Mouse (Mus musculus) thymus, postnatal 10 days (tissue): ENCODE results near the gene Nxnl2.
A peak's percentile ranks its signal among the peaks of the same experiment; 100 is the strongest.

Experiments used
- DNase-seq, 2 experiments: peaks; one replicate each; pipeline ENCODE4 v3.0.0; 2021; ENCODE audit warnings: low spot score in 2 of 2

Nxnl2 gene

GRCm38 (mm10) chr13:51170691-51171680 is at the start of gene Nxnl2:
Gene Nxnl2 (plus strand): TSS chr13:51171022.
- peak; percentile 58 to 73 for DNase-seq

- no peak for DNase-seq
Observed at GRCm38 (mm10) chr13:51121966-51122365, 48.9 kb upstream of the Nxnl2 start.

GRCm38 (mm10) chr13:51122771-51123170 is 48.1 kb upstream of the Nxnl2 start:
- no peak for DNase-seq

DNA sequence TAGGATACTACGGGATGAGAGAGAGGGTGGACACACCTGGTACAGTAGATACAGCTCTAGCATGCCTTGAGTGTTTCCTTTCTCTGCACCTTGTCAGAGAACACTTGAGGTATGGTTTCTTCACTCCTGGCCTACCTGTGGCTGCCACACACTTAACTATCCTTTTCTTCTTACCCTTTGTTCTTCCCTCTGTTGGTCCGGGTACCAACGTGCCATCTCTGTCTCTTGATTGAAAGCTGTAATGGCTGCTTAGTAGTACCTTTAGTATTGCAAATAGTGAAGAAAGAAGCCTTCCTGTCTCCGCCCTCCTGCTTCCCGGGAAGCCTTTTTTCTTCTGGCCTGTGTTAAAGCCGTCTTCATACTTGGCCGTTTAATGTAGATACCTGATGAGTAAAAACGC is 45.5 kb upstream of the Nxnl2 start:
- DNase-seq, result no peak

- no peak for DNase-seq
Observed at GRCm38 (mm10) chr13:51127906-51128305, 42.9 kb upstream of the Nxnl2 start.

DNA sequence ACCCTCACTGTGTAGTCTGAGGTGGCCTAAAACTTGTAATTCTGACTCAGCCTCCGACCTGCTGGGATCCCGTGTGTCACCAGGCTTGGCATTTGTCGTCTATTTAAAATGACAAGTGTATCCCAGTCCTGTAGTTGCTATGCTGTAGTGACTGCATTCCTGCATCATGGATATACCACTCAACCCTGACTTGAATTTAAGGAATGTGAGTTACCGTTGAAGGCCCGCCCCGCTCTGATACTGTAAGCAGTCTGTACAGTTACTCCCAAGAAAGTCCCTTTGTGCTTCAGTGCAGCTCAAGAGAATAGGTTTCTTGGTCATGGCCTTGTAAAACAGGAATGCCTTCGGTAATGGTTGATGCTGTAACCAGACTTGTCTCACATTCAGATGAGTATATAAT is 42.4 kb upstream of the Nxnl2 start:
- DNase-seq, result no peak

DNA sequence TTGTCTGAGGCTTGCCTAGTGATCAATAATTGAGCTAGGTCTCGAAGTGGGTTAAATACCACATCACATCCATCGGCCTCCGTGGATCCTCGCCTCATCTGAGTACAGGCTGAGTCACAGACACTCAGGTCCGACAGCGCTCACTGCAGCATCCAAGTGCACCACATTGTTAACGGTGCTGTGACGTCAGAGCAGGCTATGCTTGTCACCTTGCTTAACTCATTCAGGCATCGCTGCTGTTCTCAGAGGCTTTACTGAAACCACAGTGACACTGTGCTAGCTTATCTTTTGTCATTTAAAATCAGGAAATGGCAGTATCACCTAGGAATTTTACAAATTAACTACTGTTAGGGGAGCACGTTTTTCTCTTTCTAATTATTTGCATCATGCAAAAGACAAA is 39.6 kb upstream of the Nxnl2 start:
- no peak for DNase-seq

DNA sequence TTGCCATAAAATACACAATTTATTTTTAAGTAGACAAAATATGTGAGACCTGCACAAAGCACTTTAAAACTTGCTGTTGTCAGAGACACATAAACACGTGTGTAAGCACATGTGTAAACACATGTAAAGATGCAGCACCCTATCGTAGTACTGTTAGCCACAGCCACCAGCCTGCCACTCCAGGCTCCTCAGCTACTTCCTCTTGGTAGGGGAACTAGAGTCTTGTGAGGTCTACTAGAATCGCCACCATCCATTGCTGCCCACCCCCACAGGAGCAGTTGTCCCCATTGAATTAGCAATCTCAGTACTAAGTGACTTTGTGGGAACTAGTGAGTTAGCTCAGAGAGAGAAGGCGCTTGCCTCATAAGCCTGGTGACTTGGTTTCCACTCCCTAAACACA is 34.5 kb upstream of the Nxnl2 start:
- no peak for DNase-seq

DNA sequence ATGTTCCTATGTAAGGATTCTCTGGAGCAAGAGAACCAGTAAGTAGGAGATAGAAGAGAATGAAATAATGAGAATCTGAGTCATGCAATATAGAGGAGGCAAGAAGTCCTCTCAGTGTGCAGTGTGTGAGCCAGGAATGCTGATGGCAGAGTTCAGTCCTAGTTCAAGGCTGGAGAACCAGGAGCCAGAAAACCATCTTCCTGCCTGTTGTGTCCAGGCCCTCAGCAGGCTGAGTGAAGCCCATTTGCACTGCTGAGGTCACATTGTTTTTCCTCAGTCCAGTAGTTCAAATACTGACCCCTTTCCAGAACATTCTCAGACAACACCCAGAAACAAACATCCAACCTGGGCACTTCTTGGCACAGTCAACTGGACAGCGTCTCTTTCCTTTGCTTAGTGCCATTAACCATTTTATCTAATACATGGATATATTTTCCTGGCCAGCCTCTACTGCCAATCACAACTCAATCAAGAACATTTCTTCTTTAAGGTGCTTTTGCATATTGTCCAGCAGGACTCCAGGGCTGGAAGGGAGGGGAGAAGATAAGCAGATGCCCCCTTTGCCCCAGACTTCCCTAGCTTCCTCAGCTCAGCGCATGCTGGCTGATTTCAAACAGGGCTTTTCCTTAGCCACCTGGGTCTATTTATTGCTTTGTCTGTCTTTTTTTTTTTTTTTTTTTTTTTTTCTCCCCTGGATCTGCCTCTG is 33.7 kb upstream of the Nxnl2 start:
- no peak for DNase-seq

DNA sequence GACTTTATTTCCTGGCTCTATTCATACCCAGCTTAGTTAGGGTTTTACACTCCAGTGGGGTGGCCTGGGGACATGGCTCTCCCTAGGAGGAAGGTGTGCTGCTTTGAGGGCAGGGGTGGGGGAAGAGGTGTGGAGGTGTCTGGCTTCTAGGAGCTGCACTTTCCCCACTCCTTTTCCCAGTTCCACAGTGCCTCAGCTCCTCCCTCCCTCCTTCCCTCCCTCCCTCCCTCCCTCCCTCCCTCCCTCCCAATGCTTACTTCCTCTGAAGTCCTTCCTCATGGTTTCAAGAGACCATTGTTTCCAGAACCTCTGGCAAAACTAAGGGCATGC is 33.2 kb upstream of the Nxnl2 start:
- no peak for DNase-seq

GRCm38 (mm10) chr13:51147106-51147505 is 23.7 kb upstream of the Nxnl2 start:
- no peak for DNase-seq

DNA sequence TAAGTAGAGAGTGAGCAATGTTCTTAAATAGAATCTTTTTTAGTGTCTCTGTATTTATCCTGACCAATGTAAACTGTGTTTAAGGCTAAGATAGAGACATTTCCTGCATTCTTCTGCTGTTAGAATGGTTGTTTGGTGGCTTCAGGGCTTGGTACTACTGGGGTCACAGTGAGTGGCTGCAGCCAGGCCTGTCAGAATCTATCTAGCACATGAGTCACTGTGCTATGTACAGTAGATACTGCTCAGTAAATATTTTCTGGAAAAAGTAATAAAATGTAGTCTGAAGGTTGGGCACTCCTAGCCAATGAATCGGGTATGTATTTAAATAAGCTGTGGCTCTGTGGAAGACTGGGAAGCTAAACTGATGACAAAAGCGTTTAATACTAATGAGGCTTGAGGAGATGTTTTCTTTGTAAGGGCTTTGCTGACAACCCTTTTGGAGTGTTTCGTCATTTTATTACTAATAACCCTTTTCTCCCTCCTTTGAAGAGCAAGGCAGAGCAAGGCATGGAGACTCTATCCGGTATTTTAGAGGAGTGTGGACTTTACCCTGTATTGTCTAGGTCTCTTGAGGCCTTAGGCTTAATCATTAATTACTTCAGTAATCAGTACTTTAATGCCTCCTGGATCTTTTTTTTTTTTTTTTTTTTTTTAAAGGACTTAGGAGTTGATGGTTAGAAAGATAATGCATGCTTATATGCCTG is 17.7 kb upstream of the Nxnl2 start:
- no peak for DNase-seq

DNA sequence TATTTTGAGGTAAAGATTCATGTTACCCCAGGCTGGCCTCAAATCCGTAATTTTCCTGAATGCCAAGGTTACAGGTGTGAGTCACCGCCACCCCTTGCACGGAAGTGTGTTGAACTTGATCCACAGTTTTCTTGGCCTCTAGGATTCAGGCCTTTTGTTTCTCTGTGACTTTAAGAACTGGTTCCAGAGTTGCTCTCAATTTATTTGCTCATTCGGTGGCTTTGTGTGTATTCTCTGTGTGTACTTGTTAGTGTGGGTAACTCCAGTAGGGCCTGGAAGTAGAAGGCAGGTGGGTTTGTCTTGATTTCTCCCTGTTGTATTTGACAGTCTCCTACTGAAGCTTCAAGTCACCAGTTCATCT is 17.2 kb upstream of the Nxnl2 start:
- DNase-seq, result no peak

DNA sequence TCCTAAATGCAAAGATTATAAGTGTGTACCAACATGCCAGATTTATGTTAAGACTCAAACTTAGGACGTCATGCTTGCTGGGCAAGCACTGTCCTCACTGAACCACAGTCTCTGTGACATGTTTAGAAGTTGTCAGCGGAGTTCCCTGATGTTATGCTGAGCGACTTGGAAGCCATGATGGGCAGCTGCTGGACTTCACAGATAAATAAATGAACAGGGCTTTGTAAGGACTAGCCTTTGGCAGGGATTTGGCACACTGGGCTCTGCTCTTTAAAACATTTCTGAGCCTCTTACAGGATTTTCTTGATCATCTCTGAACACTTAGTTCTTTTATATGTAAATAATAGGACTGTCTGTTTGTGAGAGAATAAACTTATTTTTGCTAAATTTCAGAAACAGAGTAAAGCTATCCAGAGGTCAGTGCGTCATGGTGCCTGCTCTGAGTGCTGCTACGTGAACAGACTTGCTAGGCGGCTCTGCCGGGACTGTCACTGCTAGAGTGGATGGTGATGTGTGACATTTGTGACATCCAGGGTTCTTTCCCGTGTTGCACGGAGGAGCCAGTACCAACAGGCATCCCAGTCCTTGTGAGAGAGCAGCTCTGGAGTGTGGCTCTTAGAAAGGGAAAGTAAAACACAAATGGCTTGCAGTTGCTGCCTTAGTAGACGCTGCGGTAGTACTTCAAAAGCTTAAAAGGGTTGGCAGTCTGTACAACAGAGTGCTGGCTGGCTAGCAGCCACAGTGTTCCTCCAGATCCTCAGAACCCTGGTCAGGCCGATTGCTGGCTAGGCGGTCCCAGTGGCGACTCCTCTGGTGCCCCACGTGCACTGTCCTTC is 15.4 kb upstream of the Nxnl2 start:
- DNase-seq, result no peak

DNA sequence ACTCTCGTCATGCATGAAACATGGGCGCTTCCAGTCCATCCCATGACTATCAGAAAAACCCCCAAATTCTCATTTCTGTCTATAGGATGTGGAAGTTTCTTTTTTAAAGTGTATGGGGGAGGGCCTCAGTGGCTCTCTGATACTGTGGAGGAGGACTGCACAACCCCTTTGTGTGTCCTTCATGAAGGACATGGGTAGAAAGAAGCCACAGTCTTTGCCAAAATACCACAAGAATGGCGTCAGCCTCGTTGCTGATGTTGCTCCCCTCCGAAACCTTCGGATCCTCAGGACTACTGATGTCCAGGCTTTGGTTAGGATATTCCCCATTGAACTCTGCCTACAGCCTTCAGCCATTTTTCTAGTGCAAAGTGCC is 14.8 kb upstream of the Nxnl2 start:
- DNase-seq, result no peak

DNA sequence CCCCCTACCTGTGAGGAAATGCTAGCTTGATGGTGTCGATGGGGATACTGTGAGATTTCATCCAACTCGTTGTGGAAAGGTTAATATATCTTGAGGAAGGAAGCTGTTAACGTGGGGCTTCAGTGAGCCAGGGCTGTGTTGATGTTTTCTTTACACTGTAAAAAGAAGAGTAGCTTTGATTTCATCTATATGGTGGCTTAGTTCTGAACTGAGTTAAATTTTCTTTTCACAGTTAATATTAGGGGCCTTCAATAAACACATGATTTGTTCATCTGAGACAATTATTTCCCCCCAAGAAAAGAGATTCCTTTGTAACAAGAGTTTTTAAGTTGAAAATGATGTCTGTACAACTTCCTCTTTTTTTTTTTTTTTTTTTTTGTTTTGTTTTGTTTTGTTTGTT is 13.5 kb upstream of the Nxnl2 start:
- DNase-seq, result no peak

DNA sequence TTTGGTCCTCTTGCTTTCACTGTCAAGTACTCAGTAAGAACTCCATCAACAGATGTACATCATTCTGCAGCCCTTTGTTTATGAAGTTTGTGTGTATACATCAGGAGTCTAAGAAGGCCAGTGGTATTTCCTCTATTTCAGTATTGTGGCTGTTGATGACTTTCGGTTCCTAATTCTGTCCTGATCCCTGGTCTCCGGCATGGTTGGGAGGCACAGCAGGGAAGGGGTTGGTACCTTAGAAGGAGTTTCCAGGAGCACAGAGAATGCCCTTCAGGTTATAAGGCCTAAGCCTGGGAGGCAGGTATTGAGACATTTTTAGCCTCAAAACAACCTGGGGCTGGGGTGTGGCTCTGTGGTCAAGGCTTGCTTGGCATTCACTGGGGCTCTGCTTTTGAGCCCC is 9.2 kb upstream of the Nxnl2 start:
- no peak for DNase-seq

DNA sequence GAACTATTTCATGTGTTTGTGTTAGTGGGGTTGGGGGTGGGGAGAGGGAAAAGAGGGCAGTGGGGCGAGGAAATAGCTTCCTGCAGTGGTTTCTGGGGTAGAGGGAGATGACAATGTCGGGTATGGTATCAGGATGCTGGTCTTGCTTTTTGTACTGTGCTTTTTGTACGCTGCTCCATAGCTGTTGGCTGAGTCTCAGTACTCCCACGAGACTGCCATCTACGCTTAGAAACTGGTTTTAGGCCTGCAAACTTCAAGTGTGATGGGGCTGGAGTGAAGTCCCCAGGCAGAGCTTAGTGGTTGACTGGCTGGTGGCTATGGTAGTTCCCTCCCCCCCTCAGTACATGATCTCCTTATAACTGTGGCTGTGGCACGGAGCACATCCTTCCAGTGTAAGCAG is 8.6 kb upstream of the Nxnl2 start:
- no peak for DNase-seq

- no peak for DNase-seq
Observed at GRCm38 (mm10) chr13:51166711-51167110, 4.1 kb upstream of the Nxnl2 start.

- DNase-seq, result no peak
Observed at GRCm38 (mm10) chr13:51170215-51170614, 607 bp upstream of the Nxnl2 start.

DNA sequence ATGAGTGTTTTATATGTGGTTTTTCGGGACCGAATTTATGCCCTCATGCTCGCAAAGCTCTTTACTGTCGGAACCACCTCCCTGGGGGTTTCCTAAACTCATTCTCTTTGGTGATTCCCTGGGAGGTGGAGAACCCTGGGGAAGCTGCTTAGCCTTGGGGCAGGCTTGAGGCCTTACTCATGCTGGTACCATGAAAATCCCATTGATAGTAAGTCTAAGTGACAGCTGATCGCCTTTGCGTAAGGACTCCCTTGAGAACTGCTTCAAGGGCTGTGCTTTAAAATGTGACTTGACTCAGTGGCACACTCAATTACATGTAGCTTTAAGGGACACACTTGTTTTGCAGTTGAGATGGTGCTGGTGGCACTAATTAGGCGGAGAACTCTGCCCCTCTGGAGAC is 1.8 kb downstream of the Nxnl2 start:
- DNase-seq, result no peak

GRCm38 (mm10) chr13:51178932-51179331 is 8.1 kb downstream of the Nxnl2 start:
- no peak for DNase-seq
